Mouse (Mus musculus): ENCODE data around the gene Prap1.

Gene Prap1

GRCm38 (mm10) chr7:140092924-140093528 lies at the start of gene Prap1:
TSS of gene Prap1 (plus strand) at chr7:140093395.
- DNase-seq (ENCODE audit: low spot score in 2 of 2), result no peak

- no peak for DNase-seq (ENCODE audit: low spot score in 2 of 2)
Observed at GRCm38 (mm10) chr7:140045546-140045945, 47.6 kb upstream of the Prap1 start.

- DNase-seq (ENCODE audit: low spot score in 2 of 2), result no peak
Observed at GRCm38 (mm10) chr7:140047811-140048311, 45.3 kb upstream of the Prap1 start.

GRCm38 (mm10) chr7:140048361-140049114 lies 44.7 kb upstream of the Prap1 start, which contains the start of gene Msx3:
TSS of gene Msx3 (minus strand) at chr7:140049089.
- no peak for DNase-seq (ENCODE audit: low spot score in 2 of 2)

GRCm38 (mm10) chr7:140049115-140049689 lies 44.0 kb upstream of the Prap1 start:
- DNase-seq (ENCODE audit: low spot score in 2 of 2), result no peak

GRCm38 (mm10) chr7:140054124-140054523 lies 39.1 kb upstream of the Prap1 start:
- DNase-seq (ENCODE audit: low spot score in 2 of 2), result no peak

- no peak for DNase-seq (ENCODE audit: low spot score in 2 of 2)
Observed at GRCm38 (mm10) chr7:140057413-140058407, 35.5 kb upstream of the Prap1 start.

GRCm38 (mm10) chr7:140058528-140058927 lies 34.7 kb upstream of the Prap1 start:
- DNase-seq (ENCODE audit: low spot score in 2 of 2), result no peak

- no peak for DNase-seq (ENCODE audit: low spot score in 2 of 2)
Observed at GRCm38 (mm10) chr7:140059601-140060000, 33.6 kb upstream of the Prap1 start.

- no peak for DNase-seq (ENCODE audit: low spot score in 2 of 2)
Observed at GRCm38 (mm10) chr7:140060936-140061831, 32.0 kb upstream of the Prap1 start.

GRCm38 (mm10) chr7:140061832-140062130 lies 31.4 kb upstream of the Prap1 start:
- no peak for DNase-seq (ENCODE audit: low spot score in 2 of 2)

- DNase-seq (ENCODE audit: low spot score in 2 of 2), result peak in 1 of 2 experiments; percentile 32
Observed at GRCm38 (mm10) chr7:140062307-140062706, 30.9 kb upstream of the Prap1 start.

- DNase-seq (ENCODE audit: low spot score in 2 of 2), result peak; percentile 74 to 86
Observed at GRCm38 (mm10) chr7:140063092-140063491, 30.1 kb upstream of the Prap1 start.

- no peak for DNase-seq (ENCODE audit: low spot score in 2 of 2)
Observed at GRCm38 (mm10) chr7:140067397-140067796, 25.8 kb upstream of the Prap1 start.

GRCm38 (mm10) chr7:140070042-140070711 lies 23.0 kb upstream of the Prap1 start:
- DNase-seq (ENCODE audit: low spot score in 2 of 2), result no peak

GRCm38 (mm10) chr7:140077698-140078097 lies 15.5 kb upstream of the Prap1 start:
- DNase-seq (ENCODE audit: low spot score in 2 of 2), result no peak

GRCm38 (mm10) chr7:140078711-140079110 lies 14.5 kb upstream of the Prap1 start:
- peak; percentile 74 for DNase-seq (ENCODE audit: low spot score in 2 of 2)

- peak; percentile 88 to 95 for DNase-seq (ENCODE audit: low spot score in 2 of 2)
Observed at GRCm38 (mm10) chr7:140080503-140081156, 12.6 kb upstream of the Prap1 start.
